Mouse (Mus musculus) lung, embryonic 16.5 days (tissue): ENCODE results near the gene Mcm10. TPM values are rescaled to one million over a fixed set of nuclear protein-coding genes. Genes with fewer than 3 reads are reported as not detected.

Experiments
- polyA plus RNA-seq: library from polyadenylated mRNA; unstranded; fragments of >200 nt; fragmentation: Nextera tagmentation; extraction: Ambion mirVana; gene quantifications from 2 replicates; pipeline ENCODE4 v1.2.1, GENCODE M21; 2015

Mcm10 gene
- polyA plus RNA-seq, 1 experiment from 2014 or later: 36.4 TPM

Other genes starting within 250 kb of the Mcm10 start
- gene Sephs1, start 131.2 kb downstream of the Mcm10 start, polyA plus RNA-seq: 85.6 and 89.5 TPM in 2 replicates
- 91.9 and 96.2 TPM in 2 replicates for gene Phyh, start 93.8 kb downstream of the Mcm10 start, polyA plus RNA-seq
- gene Ucma, start 36.7 kb downstream of the Mcm10 start, polyA plus RNA-seq: not detected in 2 replicates
- gene Optn, start 51.3 kb upstream of the Mcm10 start, polyA plus RNA-seq: 13.3 and 13.5 TPM in 2 replicates
- gene Ccdc3, start 125.0 kb upstream of the Mcm10 start, polyA plus RNA-seq: 1.6 and 1.9 TPM in 2 replicates